Mouse (Mus musculus) MEL (cell line): ENCODE results near the gene Lrrc56. TPM values are rescaled to one million over a fixed set of nuclear protein-coding genes. Genes with fewer than 3 reads are reported as not detected.
A peak's percentile ranks its signal among the peaks of the same experiment; 100 is the strongest.

Experiments
- DNase-seq: peaks from one replicate; pipeline ENCODE4 v3.0.0; 2011; ENCODE audit warnings: low read depth, low spot score
- H3K27ac ChIP-seq: 2 replicates; pipeline ENCODE4 v1.5.1; 2012; ENCODE audit warnings: low read depth, mild to moderate bottlenecking, control low read depth, low read length, moderate library complexity; ENCODE audit not compliant: control insufficient read depth
- H3K27me3 ChIP-seq, 2 experiments: fragments of 150-350 bp in 1 of 2; sonication (generic) in 1 of 2; 2 replicates each; pipeline ENCODE4 v1.6.1; 2012; ENCODE audit warnings: low read length in 2 of 2, mild to moderate bottlenecking in 2 of 2, improper control_type of control experiment in 1 of 2, moderate library complexity in 1 of 2; ENCODE audit not compliant: insufficient read depth in 2 of 2, control insufficient read depth in 1 of 2
- H3K36me3 ChIP-seq, 2 experiments: 2 replicates each; pipeline ENCODE4 v1.6.1; 2012 to 2014; ENCODE audit warnings: low read length in 2 of 2, improper control_type of control experiment in 1 of 2, inconsistent platforms in 1 of 2, mild to moderate bottlenecking in 1 of 2; ENCODE audit not compliant: insufficient read depth in 2 of 2, control insufficient read depth in 1 of 2
- H3K4me1 ChIP-seq, 2 experiments: fragments of 150-350 bp in 1 of 2; sonication (generic) in 1 of 2; 2 replicates each; pipeline ENCODE4 v1.6.1; 2012; ENCODE audit warnings: low read length in 2 of 2, improper control_type of control experiment in 1 of 2, mild to moderate bottlenecking in 1 of 2; ENCODE audit not compliant: insufficient read depth in 2 of 2, control insufficient read depth in 1 of 2
- H3K4me3 ChIP-seq, 2 experiments: fragments of 150-350 bp in 1 of 2; sonication (generic) in 1 of 2; 2 replicates each; pipeline ENCODE4 v1.5.1; 2012; ENCODE audit warnings: low read depth in 2 of 2, low read length in 2 of 2, mild to moderate bottlenecking in 2 of 2, moderate library complexity in 2 of 2, control low read depth in 1 of 2, improper control_type of control experiment in 1 of 2; ENCODE audit not compliant: control insufficient read depth in 1 of 2, insufficient read depth in 1 of 2
- H3K79me2 ChIP-seq: 2 replicates; pipeline ENCODE4 v1.6.1; 2012; ENCODE audit warnings: mild to moderate bottlenecking, low read length, moderate library complexity; ENCODE audit not compliant: control insufficient read depth, poor library complexity, insufficient read depth
- H3K9ac ChIP-seq: 2 replicates; pipeline ENCODE4 v1.6.1; 2012; ENCODE audit warnings: low read depth, mild to moderate bottlenecking, control low read depth, low read length, moderate library complexity; ENCODE audit not compliant: control insufficient read depth, poor library complexity, severe bottlenecking
- H3K9me3 ChIP-seq: fragments of 150-350 bp; sonication (generic); replicated peaks from 2 replicates; pipeline ENCODE4 v1.6.1; 2012; ENCODE audit warnings: mild to moderate bottlenecking, low read length, improper control_type of control experiment, moderate library complexity; ENCODE audit not compliant: insufficient read depth
- CHD1 ChIP-seq: IDR thresholded peaks from 2 replicates; pipeline ENCODE4 v1.6.1; 2012; ENCODE audit warnings: low read depth, mild to moderate bottlenecking, inconsistent platforms, low read length, improper control_type of control experiment
- CHD2 ChIP-seq: IDR thresholded peaks from 2 replicates; pipeline ENCODE4 v1.6.1; 2011; ENCODE audit warnings: low read length, improper control_type of control experiment
- CTCF ChIP-seq, 3 experiments: IDR thresholded peaks in 2 of 3; conservative IDR thresholded peaks in 1 of 3; 2 replicates each; pipeline ENCODE4 v1.5.1; 2011 to 2012; ENCODE audit warnings: low read length in 3 of 3, low read depth in 2 of 3, mild to moderate bottlenecking in 2 of 3, improper control_type of control experiment in 1 of 3, inconsistent platforms in 1 of 3, mixed read lengths in 1 of 3, moderate library complexity in 1 of 3; ENCODE audit not compliant: control insufficient read depth in 1 of 3, insufficient read depth in 1 of 3, poor library complexity in 1 of 3, severe bottlenecking in 1 of 3
- E2F4 ChIP-seq: IDR thresholded peaks from 2 replicates; pipeline ENCODE4 v1.6.1; 2011; ENCODE audit warnings: low read depth, low read length, improper control_type of control experiment, borderline replicate concordance
- ELF1 ChIP-seq: IDR thresholded peaks from 2 replicates; pipeline ENCODE4 v1.6.1; 2014; ENCODE audit warnings: low read depth, mild to moderate bottlenecking, inconsistent platforms, low read length, improper control_type of control experiment, moderate library complexity
- EP300 ChIP-seq, 2 experiments: IDR thresholded peaks; 2 replicates each; pipeline ENCODE4 v1.6.1; 2011; ENCODE audit warnings: improper control_type of control experiment in 2 of 2, low read length in 2 of 2, low read depth in 1 of 2, mild to moderate bottlenecking in 1 of 2
- ETS1 ChIP-seq: IDR thresholded peaks from 2 replicates; pipeline ENCODE4 v1.6.1; 2012; ENCODE audit warnings: low read depth, mild to moderate bottlenecking, inconsistent platforms, low read length, improper control_type of control experiment, moderate library complexity
- HCFC1 ChIP-seq: IDR thresholded peaks from 2 replicates; pipeline ENCODE4 v1.6.1; 2012; ENCODE audit warnings: low read depth, mild to moderate bottlenecking, inconsistent platforms, low read length, improper control_type of control experiment, moderate library complexity
- KAT2A ChIP-seq: conservative IDR thresholded peaks from 2 replicates; pipeline ENCODE4 v1.6.1; 2012; ENCODE audit warnings: low read depth, low read length, improper control_type of control experiment, inconsistent platforms
- MAFK ChIP-seq: IDR thresholded peaks from 2 replicates; pipeline ENCODE4 v1.6.1; 2011; ENCODE audit warnings: low read depth, mild to moderate bottlenecking, low read length, improper control_type of control experiment, borderline replicate concordance
- MAX ChIP-seq: IDR thresholded peaks from 2 replicates; pipeline ENCODE4 v1.6.1; 2011; ENCODE audit warnings: low read length, improper control_type of control experiment
- MEF2A ChIP-seq: IDR thresholded peaks from 2 replicates; pipeline ENCODE4 v1.6.1; 2014; ENCODE audit warnings: low read depth, mild to moderate bottlenecking, inconsistent platforms, low read length, improper control_type of control experiment; ENCODE audit not compliant: poor library complexity, insufficient replicate concordance, severe bottlenecking; ENCODE audit errors: extremely low read depth
- MXI1 ChIP-seq: IDR thresholded peaks from 2 replicates; pipeline ENCODE4 v1.6.1; 2011; ENCODE audit warnings: mild to moderate bottlenecking, low read depth, low read length, improper control_type of control experiment
- NRF1 ChIP-seq: IDR thresholded peaks from 2 replicates; pipeline ENCODE4 v1.6.1; 2014; ENCODE audit warnings: low read depth, mild to moderate bottlenecking, inconsistent platforms, low read length, improper control_type of control experiment, moderate library complexity; ENCODE audit not compliant: poor library complexity, insufficient read depth, severe bottlenecking
- POLR2A ChIP-seq, 2 experiments: IDR thresholded peaks; 2 replicates each; pipeline ENCODE4 v1.6.1; 2011 to 2012; ENCODE audit warnings: low read length in 2 of 2, mild to moderate bottlenecking in 2 of 2, control low read depth in 1 of 2, improper control_type of control experiment in 1 of 2, low read depth in 1 of 2, moderate library complexity in 1 of 2; ENCODE audit not compliant: control insufficient read depth in 1 of 2, insufficient read depth in 1 of 2, poor library complexity in 1 of 2
- POLR2AphosphoS2 ChIP-seq: IDR thresholded peaks from 2 replicates; pipeline ENCODE4 v1.6.1; 2011; ENCODE audit warnings: low read length, improper control_type of control experiment
- RAD21 ChIP-seq: IDR thresholded peaks from 2 replicates; pipeline ENCODE4 v1.6.1; 2011; ENCODE audit warnings: mild to moderate bottlenecking, low read depth, low read length, improper control_type of control experiment
- RCOR1 ChIP-seq: IDR thresholded peaks from 2 replicates; pipeline ENCODE4 v1.6.1; 2012; ENCODE audit warnings: low read depth, mild to moderate bottlenecking, inconsistent platforms, low read length, improper control_type of control experiment
- SIN3A ChIP-seq: IDR thresholded peaks from 2 replicates; pipeline ENCODE4 v1.6.1; 2012; ENCODE audit warnings: low read length, improper control_type of control experiment, inconsistent platforms
- SMC3 ChIP-seq: IDR thresholded peaks from 2 replicates; pipeline ENCODE4 v1.6.1; 2011; ENCODE audit warnings: low read depth, low read length, improper control_type of control experiment
- TCF12 ChIP-seq: IDR thresholded peaks from 2 replicates; pipeline ENCODE4 v1.6.1; 2014; ENCODE audit warnings: low read depth, mild to moderate bottlenecking, inconsistent platforms, low read length, improper control_type of control experiment, moderate library complexity
- UBTF ChIP-seq: IDR thresholded peaks from 2 replicates; pipeline ENCODE4 v1.6.1; 2012; ENCODE audit warnings: low read depth, mild to moderate bottlenecking, inconsistent platforms, low read length, improper control_type of control experiment, moderate library complexity, borderline replicate concordance; ENCODE audit not compliant: insufficient read depth
- USF1 ChIP-seq: IDR thresholded peaks from 2 replicates; pipeline ENCODE4 v1.6.1; 2014; ENCODE audit warnings: low read depth, mild to moderate bottlenecking, inconsistent platforms, low read length, improper control_type of control experiment, moderate library complexity
- ZC3H11A ChIP-seq: IDR thresholded peaks from 2 replicates; pipeline ENCODE4 v1.6.1; 2012; ENCODE audit warnings: low read depth, mild to moderate bottlenecking, inconsistent platforms, low read length, improper control_type of control experiment
- polyA plus RNA-seq, 2 experiments: library from polyadenylated mRNA; stranded (reverse) in 1 of 2; unstranded in 1 of 2; fragments of >175 nt in 1 of 2; fragments of >200 nt in 1 of 2; gene quantifications; 2 replicates each; pipeline versions ENCODE4 v1.2.1 to v1.2.4; 2012; ENCODE audit warnings: low replicate concordance in 2 of 2, low read depth in 1 of 2; ENCODE audit not compliant: insufficient read length in 2 of 2, insufficient read depth in 1 of 2, missing spikeins in 1 of 2
- total RNA-seq: library from RNA; depleted of rRNA; stranded (reverse); fragments of 300-350 nt; gene quantifications from 2 replicates; pipeline ENCODE4 v1.2.3, GENCODE M21; 2012

Gene Lrrc56
- total and polyA plus RNA-seq, 3 experiments: 1.6 to 5.5 TPM; not detected in 1

- H3K4me3 ChIP-seq: no peak overlapping the region
- no peak for DNase-seq
- H3K27me3 ChIP-seq: no peaks in the 10 kb centered on the region
- peaks cover 0 to 9% of the 10 kb centered on the region in 2 experiments; a peak in 3 of 4 replicates for H3K4me1 ChIP-seq
- peaks cover 0 to 6% of the 10 kb centered on the region in 2 experiments; a peak in 2 of 4 replicates for H3K36me3 ChIP-seq
- H3K27ac ChIP-seq: no peak overlapping the region
- H3K79me2 ChIP-seq: no peaks in the 10 kb centered on the region
- H3K9me3 ChIP-seq: no peaks in the 10 kb centered on the region
- peak overlapping the region; percentile 40; the same call in 1 of the 2 replicates for H3K9ac ChIP-seq
- no peak for TF ChIP-seq POLR2AphosphoS2
- TF ChIP-seq KAT2A: no peak
- no peak for TF ChIP-seq MAX
- TF ChIP-seq MEF2A: no peak
- no peak for TF ChIP-seq RAD21
- no peak for TF ChIP-seq MXI1
- TF ChIP-seq SMC3: no peak
- TF ChIP-seq E2F4: no peak
- no peak for TF ChIP-seq CHD1
- TF ChIP-seq TCF12: no peak
Observed at GRCm38 (mm10) chr7:141222696-141223215, 28.8 kb downstream of the Lrrc56 start.

GRCm38 (mm10) chr7:141226535-141226934, 32.6 kb downstream of the Lrrc56 start:
- DNase-seq: peak; percentile 54
- Histone ChIP-seq H3K9ac (no peak overlapping the region), H3K9me3 (no peaks in the 10 kb centered on the region), H3K4me1 (peaks cover 4 to 21% of the 10 kb centered on the region in 2 experiments; a peak in 3 of 4 replicates), H3K27me3 (no peaks in the 10 kb centered on the region), H3K36me3 (peaks cover 6 to 18% of the 10 kb centered on the region in 2 experiments; a peak in 3 of 4 replicates), H3K4me3 (no peak overlapping the region), H3K27ac (no peak overlapping the region), H3K79me2 (peaks cover 29% of the 10 kb centered on the region)
- TF ChIP-seq CHD1: no peak
- TF ChIP-seq RAD21: peak; percentile 7; the same call in 1 of the 2 replicates
- peak in 2 of 3 experiments; percentile 24 to 39; a peak in 2 of 6 replicates for TF ChIP-seq CTCF (IDR thresholded peaks at IDR 0.05 in 2 of 3, conservative IDR thresholded peaks at IDR 0.05 in 1 of 3; ENCODE audit: control insufficient read depth in 1 of 3, insufficient read depth in 1 of 3, low read depth in 2 of 3, low read length in 3 of 3, poor library complexity in 1 of 3, severe bottlenecking in 1 of 3)

GRCm38 (mm10) chr7:141227796-141228195, 33.8 kb downstream of the Lrrc56 start:
- Histone ChIP-seq H3K9ac (peak overlapping the region; percentile 60), H3K4me1 (peaks cover 4 to 13% of the 10 kb centered on the region in 2 experiments; a peak in 3 of 4 replicates), H3K36me3 (peaks cover 10 to 11% of the 10 kb centered on the region in 2 experiments; a peak in 3 of 4 replicates), H3K27ac (no peak overlapping the region), H3K27me3 (no peaks in the 10 kb centered on the region), H3K9me3 (no peaks in the 10 kb centered on the region), H3K79me2 (peaks cover 34% of the 10 kb centered on the region), H3K4me3 (peak overlapping the region; percentile 8 to 76; a peak in 2 of 4 replicates)
- no peak for TF ChIP-seq ELF1
- no peak for TF ChIP-seq RCOR1
- TF ChIP-seq ZC3H11A: no peak
- no peak for TF ChIP-seq POLR2AphosphoS2
- TF ChIP-seq TCF12: no peak
- TF ChIP-seq SIN3A: no peak
- TF ChIP-seq POLR2A (IDR thresholded peaks at IDR 0.05; ENCODE audit: control insufficient read depth in 1 of 2, insufficient read depth in 1 of 2, low read depth in 1 of 2, low read length in 2 of 2, poor library complexity in 1 of 2): no peak
- TF ChIP-seq NRF1: no peak
- TF ChIP-seq UBTF: no peak
- no peak for TF ChIP-seq ETS1
- TF ChIP-seq CHD2: no peak
- no peak for TF ChIP-seq MAFK
- TF ChIP-seq EP300 (IDR thresholded peaks at IDR 0.05; ENCODE audit: low read depth in 1 of 2, low read length in 2 of 2): no peak
- TF ChIP-seq RAD21: no peak
- no peak for TF ChIP-seq USF1
- TF ChIP-seq MEF2A: no peak
- TF ChIP-seq HCFC1: no peak
- no peak for DNase-seq
